Mouse (Mus musculus) spleen, adult 10 weeks (tissue): ENCODE results near the gene Acot8. TPM values are rescaled to one million over a fixed set of nuclear protein-coding genes. Genes with fewer than 3 reads are reported as not detected.

ENCODE experiments used
- polyA plus RNA-seq: library from polyadenylated mRNA; stranded (reverse); fragments of 350-450 nt; fragmentation: Illumina TruSeq; extraction: RNeasy Lipid Tissue Mini Kit (QIAGEN cat#74804); gene quantifications from one replicate; pipeline ENCODE4 v1.2.3, GENCODE M21; 2015; ENCODE audit warnings: low replicate concordance; ENCODE audit not compliant: insufficient read depth

The Acot8 gene
- 14.0 TPM for polyA plus RNA-seq

DNA sequence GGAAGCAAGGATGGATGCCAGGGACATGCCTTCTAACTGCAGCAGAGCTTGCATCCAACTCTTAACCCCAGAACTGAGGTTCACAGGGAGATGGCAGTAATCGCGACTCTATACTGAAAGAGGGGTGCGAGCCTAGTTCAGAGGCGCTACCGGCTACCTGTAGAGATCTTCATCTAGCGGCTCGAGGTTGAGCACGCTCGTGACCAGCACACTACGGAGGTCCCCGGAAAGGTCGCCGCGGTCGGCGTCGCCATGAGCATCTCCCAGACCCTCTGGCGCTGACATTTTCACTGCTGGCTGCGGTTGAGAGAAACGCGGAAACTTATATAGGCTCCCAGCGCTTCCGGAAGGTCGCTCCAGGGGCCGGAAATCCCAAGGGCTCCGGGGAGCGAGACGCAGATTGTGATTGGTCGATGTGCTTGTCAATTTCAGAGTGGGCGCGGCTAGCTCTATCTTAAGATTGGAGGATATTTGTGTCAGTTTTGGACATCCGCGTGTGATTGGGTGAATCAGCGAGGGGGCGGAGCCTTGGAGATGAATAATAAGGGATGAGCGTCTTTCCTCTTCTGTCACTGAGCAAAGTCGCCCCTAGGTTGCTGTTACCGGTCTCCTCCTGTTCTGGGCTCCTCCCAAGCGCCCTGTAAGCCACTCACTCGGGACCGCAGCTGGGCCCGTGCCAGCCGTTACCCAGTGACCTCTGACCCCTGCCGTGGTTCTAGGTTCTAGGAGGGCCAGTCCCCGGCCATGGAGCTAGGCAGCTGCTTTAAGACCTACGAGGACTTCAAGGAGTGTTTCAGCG, at the start of gene Acot8, which contains the start of gene Zswim3:
Gene Acot8, minus strand, starts transcription at position 350 of the 799 bp plus-strand sequence.
Gene Zswim3, plus strand, starts transcription at position 566 of the 799 bp plus-strand sequence.

DNA sequence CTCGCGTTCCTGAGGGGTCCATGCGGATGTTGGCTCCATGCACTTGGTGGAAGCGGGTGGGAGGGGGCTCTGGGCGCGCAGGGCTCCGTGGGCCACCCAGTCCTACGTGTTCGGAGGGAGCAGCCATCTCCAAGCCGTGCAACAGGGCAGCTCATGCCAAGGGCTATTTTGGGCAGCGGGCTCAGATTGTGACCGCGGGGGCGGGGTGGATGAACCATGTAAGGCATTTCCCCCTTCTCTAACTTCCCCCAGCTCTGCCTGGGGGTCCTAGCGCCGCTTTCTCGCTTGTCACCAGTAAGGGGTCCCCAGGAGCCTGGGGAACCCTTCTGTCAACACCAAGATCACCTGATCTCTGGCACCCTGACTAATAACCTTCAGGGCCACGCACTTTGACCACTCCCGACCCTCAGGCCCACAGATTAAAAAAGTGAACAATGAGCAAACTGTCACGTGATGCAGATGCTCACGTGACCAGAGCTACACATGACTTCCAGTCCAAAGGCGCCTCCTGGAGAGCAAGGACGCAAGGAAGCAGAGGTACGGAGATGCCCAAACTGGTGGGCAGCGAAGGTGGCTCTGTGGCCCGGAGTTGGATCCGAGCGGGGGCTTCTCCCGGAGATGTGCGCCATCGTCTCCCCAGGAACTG, 28.8 kb upstream of the Acot8 start, which contains the start of gene Neurl2:
Gene Neurl2, minus strand, starts transcription at position 143 of the 646 bp plus-strand sequence.

DNA sequence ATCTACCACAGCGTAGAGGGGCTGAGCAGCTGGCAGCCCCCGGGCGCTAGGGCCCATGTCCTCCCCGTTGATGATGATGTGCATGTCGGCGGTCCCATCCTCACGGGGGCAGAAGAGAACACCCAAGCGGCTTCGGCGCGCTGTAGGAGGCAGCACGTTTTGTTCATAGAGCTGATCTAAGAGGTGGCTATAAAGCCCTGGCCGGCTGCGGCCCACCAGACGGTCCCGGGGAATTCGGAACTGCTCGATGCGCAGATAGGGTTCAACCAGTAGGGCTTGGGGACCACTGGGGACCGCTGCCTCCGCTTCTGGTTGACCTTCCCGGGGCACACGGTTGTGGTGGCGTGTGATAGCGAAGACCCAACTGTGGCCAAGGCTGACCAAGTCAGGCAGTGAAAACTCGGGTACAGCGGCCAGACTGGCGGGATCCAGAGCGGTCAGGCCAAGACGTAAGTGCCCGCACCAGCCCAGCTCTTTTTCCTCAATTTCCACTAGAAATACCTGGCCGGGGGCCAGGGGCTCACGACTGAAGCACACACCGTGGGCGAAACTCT, 28.1 kb upstream of the Acot8 start, which contains the start of gene Ctsa:
Gene Ctsa, plus strand, starts transcription at position 126 of the 554 bp plus-strand sequence.

DNA sequence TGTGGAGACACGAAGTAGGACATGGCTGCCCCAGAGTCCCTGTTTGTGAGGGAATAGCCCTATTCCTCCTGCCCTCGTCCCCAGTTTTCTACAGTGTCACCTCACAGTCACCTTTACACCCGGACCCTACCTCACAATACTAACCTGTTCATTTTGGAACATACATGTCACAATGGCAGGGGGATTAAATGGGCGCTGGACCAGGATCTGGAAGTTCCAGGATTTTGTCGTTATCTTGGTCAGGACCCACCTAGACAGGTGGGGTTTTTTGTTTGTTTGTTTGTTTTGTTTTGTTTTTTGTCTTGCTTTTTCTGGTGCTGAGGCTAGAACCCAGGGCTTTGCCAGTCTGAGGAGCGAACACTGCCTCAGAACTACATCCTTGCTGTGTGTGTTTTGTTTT, 23.8 kb upstream of the Acot8 start, which contains the start of gene Spata25:
Gene Spata25, minus strand, starts transcription at position 101 of the 400 bp plus-strand sequence.

DNA sequence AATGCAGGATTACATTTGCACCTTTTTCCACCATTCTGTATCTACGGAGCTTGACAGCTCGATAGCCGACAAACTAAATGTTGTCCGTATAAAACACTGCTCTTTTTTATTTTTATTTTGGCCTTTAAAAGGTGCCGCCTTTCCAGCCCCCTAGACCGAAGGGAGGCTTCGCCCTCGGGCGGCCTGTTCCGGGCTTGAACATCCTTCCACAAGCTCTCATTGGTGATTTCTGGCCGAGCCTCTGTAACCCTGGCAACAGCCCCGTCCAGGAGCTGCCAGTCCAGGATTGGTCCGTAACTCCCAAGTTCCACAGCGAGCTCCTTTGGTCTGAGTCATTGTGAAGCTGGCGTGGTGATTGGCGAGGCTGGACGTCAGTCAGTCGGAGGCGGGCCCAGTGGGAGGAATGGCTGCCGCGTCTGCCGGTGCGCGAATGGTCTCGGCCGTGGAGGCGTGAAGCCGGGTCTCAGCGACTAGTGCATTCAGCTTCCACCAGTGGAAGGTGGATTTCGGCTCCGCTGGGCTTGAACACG, 18.0 kb upstream of the Acot8 start, which contains the start of gene Zswim1:
Gene Zswim1, plus strand, starts transcription at position 51 of the 530 bp plus-strand sequence.

DNA sequence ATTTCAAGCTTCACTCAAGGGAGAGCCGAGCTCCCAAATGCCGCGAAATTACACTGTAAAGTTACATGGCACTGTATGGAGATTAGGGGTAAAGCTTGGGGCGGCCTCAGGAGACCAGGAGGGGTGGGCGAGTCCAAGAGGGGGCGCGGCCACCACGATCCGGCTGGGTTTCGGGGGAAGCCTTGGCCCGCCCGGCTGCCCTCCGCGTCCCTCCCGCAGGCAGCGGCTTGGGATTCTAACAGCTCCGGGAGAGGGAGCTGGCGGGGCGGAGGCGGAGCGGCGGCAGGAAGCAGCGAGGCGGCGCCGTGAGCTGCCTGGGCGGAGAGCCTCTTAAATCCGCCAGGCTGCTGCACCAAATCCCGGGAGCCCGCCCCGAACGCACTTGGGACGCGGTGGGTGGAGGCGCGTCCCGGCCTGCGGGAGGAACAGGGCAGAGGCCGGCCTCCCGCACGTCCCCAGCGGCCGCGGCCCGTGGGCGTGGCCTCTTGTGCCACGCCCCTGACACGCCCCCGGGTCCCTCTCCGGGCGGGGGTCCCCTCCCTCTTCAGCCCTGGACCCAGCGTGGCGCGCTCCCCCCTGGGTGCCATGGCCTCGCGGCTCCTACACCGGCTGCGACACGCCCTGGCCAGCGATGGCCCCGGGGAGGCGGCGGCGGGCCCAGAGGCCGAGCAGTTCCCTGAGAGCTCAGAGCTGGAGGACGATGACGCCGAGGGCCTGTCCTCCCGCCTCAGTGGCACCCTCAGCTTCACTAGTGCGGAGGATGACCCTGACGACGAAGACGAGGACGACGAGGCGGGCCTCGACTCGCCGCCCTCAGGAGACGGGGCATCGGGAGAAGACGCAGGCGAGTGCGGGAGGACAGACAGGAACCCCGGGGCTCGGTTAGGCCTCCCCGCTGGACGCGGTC, 18.9 kb downstream of the Acot8 start, which contains the start of gene Snx21:
Gene Snx21, plus strand, starts transcription at position 343 of the 907 bp plus-strand sequence.

DNA sequence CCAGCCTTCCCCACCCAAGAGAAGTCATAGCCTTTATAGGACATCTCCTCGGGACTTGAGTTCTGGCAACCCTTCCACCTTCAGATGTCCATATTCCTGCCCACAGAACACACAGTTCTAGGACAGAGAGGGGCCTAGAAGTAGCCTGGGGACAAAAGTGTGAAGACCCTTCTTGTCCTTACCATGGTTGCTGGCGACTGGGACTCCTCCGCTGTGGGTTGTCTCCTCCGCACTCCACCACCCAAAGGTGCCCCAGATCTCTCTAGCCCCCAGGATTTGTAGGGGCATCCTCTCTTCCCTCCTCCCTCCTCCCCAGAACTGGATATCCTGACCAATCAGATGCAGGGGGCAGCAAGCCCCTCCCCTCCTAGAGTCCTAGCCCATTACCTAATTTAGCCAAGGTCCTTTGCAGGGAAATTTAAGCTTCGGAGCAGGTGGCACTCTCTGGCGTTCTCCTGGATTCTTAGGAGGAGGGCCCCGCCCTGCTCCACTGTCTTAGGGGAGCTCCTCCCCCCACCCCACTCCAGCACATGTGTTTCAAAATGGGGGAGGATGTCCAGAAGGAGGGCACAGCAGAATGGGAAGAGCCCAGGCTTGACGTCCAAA, 25.1 kb downstream of the Acot8 start, which contains the start of gene Tnnc2:
Gene Tnnc2, minus strand, starts transcription at position 487 of the 606 bp plus-strand sequence.

DNA sequence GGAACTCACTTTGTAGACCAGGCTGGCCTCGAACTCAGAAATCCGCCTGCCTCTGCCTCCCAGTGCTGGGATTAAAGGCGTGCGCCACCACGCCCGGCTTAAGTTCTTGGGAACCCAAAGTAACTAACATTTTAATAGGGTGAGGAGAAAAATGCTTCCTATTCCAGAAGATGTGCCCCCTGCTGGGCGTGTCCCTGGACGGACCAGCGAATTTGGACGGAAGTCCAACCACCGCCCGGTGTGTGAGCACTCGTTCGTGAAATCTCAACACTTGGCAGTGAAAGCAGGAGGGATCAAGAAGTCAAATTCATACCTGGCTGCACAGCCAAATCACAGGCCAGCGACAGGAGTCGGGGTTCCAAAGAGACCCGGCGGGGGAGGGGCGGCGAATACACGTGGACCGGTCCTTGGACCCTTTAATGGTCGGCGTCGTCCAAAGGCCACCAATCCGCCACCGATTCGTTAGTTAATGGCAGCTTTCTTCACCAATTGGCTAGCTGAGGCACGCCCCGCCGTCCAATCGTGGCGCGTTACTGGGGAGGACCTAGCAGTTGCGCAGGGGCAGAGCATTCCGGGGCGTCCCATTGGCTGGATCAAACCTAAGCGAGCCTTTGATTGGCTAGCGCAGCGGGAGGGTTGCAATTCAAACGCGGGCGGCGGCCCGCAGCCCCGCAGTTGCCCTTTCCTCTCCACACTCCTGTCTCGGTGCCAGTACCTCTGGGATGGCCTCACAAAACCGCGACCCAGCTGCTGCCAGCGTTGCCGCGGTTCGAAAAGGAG, 35.2 kb downstream of the Acot8 start, which contains the start of gene Ube2c:
Gene Ube2c, plus strand, starts transcription at position 641 of the 780 bp plus-strand sequence.

DNA sequence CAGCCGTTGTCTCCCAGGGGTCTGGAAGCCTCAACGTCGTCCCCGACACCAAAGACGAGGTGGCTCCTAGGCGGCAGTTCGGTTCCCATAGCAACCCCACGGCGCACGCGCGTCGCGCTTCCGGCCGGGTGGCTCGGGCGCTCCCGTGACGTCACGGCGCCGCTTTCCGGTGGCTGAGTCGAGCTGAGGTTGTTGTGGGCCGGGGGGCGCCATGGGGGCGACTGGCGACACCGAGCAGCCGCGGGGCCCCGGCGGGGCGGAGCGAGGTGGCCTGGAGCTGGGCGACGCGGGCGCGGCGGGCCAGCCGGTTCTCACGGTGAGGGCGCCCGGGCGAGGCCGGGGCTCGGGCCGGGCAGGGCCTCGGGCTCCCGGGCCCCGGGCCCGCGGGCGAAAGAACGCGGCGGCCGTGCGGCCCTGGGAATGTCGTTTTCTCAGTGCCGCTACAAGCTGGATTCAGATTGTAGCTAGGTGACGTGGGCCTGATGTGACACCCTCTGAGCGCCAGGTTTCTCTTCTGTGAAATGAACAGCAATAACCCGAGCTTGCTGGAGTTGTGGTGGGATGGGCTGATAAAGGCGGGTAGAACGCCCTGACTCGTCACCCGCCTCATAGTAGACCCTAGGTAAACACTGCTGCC, 58.7 kb downstream of the Acot8 start, which contains the start of the genes Wfdc3 and Dnttip1:
Gene Wfdc3, minus strand, starts transcription at position 89 of the 637 bp plus-strand sequence.
Gene Dnttip1, plus strand, starts transcription at position 141 of the 637 bp plus-strand sequence.

Other genes with a start within 250 kb of the Acot8 start
- gene Wfdc2, start 242.5 kb downstream of the Acot8 start, polyA plus RNA-seq = not detected
- not detected for gene Spint3, start 231.4 kb downstream of the Acot8 start, polyA plus RNA-seq
- 0.44 TPM for gene Wfdc6a, start 219.4 kb downstream of the Acot8 start, polyA plus RNA-seq
- gene Eppin, start 211.3 kb downstream of the Acot8 start, polyA plus RNA-seq = not detected
- not detected for gene Wfdc6b, start 191.4 kb downstream of the Acot8 start, polyA plus RNA-seq
- not detected for gene Wfdc8, start 191.3 kb downstream of the Acot8 start, polyA plus RNA-seq
- not detected for gene Wfdc16, start 166.1 kb downstream of the Acot8 start, polyA plus RNA-seq
- not detected for gene Wfdc10, start 148.8 kb downstream of the Acot8 start, polyA plus RNA-seq
- not detected for gene Wfdc9, start 148.3 kb downstream of the Acot8 start, polyA plus RNA-seq
- not detected for gene Wfdc11, start 130.8 kb downstream of the Acot8 start, polyA plus RNA-seq
- not detected for gene Wfdc13, start 119.8 kb downstream of the Acot8 start, polyA plus RNA-seq
- not detected for gene Spint4, start 106.4 kb downstream of the Acot8 start, polyA plus RNA-seq
- not detected for gene Spint5, start 89.6 kb downstream of the Acot8 start, polyA plus RNA-seq
- 0.39 TPM for gene Wfdc3, start 59.0 kb downstream of the Acot8 start, polyA plus RNA-seq
- 16.4 TPM for gene Dnttip1, start 58.9 kb downstream of the Acot8 start, polyA plus RNA-seq
- 44.2 TPM for gene Ube2c, start 35.0 kb downstream of the Acot8 start, polyA plus RNA-seq
- gene Tnnc2, start 24.9 kb downstream of the Acot8 start, polyA plus RNA-seq = not detected
- gene Snx21, start 19.1 kb downstream of the Acot8 start, polyA plus RNA-seq = 5.2 TPM
- 5.5 TPM for gene Zswim3, start 216 bp upstream of the Acot8 start, polyA plus RNA-seq
- gene Zswim1, start 17.8 kb upstream of the Acot8 start, polyA plus RNA-seq = 4.9 TPM
- gene Spata25, start 23.7 kb upstream of the Acot8 start, polyA plus RNA-seq = not detected
- 161 TPM for gene Ctsa, start 28.0 kb upstream of the Acot8 start, polyA plus RNA-seq
- 0.99 TPM for gene Neurl2, start 28.6 kb upstream of the Acot8 start, polyA plus RNA-seq
- gene Pltp, start 52.8 kb upstream of the Acot8 start, polyA plus RNA-seq = 10.2 TPM
- 21.7 TPM for gene Pcif1, start 74.4 kb upstream of the Acot8 start, polyA plus RNA-seq
- 9.1 TPM for gene Zfp335, start 106.9 kb upstream of the Acot8 start, polyA plus RNA-seq
- gene Mmp9, start 135.9 kb upstream of the Acot8 start, polyA plus RNA-seq = 17.7 TPM
- 2.0 TPM for gene Slc12a5, start 155.9 kb upstream of the Acot8 start, polyA plus RNA-seq
- 44.6 TPM for gene Ncoa5, start 230.0 kb upstream of the Acot8 start, polyA plus RNA-seq